Mouse (Mus musculus) spleen, postnatal 4 days (tissue): ENCODE data around the gene Slc16a3.

Experiments
- DNase-seq, 2 experiments: peaks; one replicate each; pipeline ENCODE4 v3.0.0; 2022; ENCODE audit warnings: low spot score in 2 of 2

Slc16a3 gene

GRCm38 (mm10) chr11:120973318-120973717 is 25.0 kb downstream of the Slc16a3 start:
- DNase-seq: no peak

GRCm38 (mm10) chr11:120979711-120980426 is 31.6 kb downstream of the Slc16a3 start:
- no peak for DNase-seq

- peak; percentile 73 to 81 for DNase-seq
These were observed 32.3 kb downstream of the Slc16a3 start for GRCm38 (mm10) chr11:120980427-120981035.

- no peak for DNase-seq
These were observed 33.4 kb downstream of the Slc16a3 start for GRCm38 (mm10) chr11:120981661-120982060.

GRCm38 (mm10) chr11:120982459-120982858 is 34.2 kb downstream of the Slc16a3 start:
- no peak for DNase-seq

GRCm38 (mm10) chr11:120984448-120985330 is 36.4 kb downstream of the Slc16a3 start:
- no peak for DNase-seq

- DNase-seq: no peak
These were observed 39.3 kb downstream of the Slc16a3 start for GRCm38 (mm10) chr11:120987608-120988007.

- no peak for DNase-seq
These were observed 40.1 kb downstream of the Slc16a3 start for GRCm38 (mm10) chr11:120988410-120988809.

- no peak for DNase-seq
These were observed 41.2 kb downstream of the Slc16a3 start for GRCm38 (mm10) chr11:120989523-120989922.

- peak; percentile 60 to 81 for DNase-seq
These were observed 42.0 kb downstream of the Slc16a3 start for GRCm38 (mm10) chr11:120990126-120990781.

- DNase-seq: peak; percentile 99 to 100
These were observed 42.8 kb downstream of the Slc16a3 start, which contains the start of gene Csnk1d for GRCm38 (mm10) chr11:120990951-120991526. TSS of gene Csnk1d (minus strand) at chr11:120991330.

- no peak for DNase-seq
These were observed 43.5 kb downstream of the Slc16a3 start for GRCm38 (mm10) chr11:120991791-120992190.

GRCm38 (mm10) chr11:120993080-120993479 is 44.8 kb downstream of the Slc16a3 start:
- no peak for DNase-seq

- no peak for DNase-seq
These were observed 45.3 kb downstream of the Slc16a3 start for GRCm38 (mm10) chr11:120993586-120993985.

- DNase-seq: no peak
These were observed 46.5 kb downstream of the Slc16a3 start for GRCm38 (mm10) chr11:120994741-120995140.

- DNase-seq: no peak
These were observed 53.7 kb downstream of the Slc16a3 start for GRCm38 (mm10) chr11:121001966-121002365.

GRCm38 (mm10) chr11:121004281-121004680 is 56.0 kb downstream of the Slc16a3 start:
- no peak for DNase-seq

GRCm38 (mm10) chr11:121006184-121006583 is 57.9 kb downstream of the Slc16a3 start:
- DNase-seq: no peak

- DNase-seq: no peak
These were observed 61.9 kb downstream of the Slc16a3 start for GRCm38 (mm10) chr11:121010044-121010755.
